Mouse (Mus musculus) cerebellum, postnatal 4 days (tissue): ENCODE results near the gene Tcaf3.

Source experiments
- DNase-seq, 2 experiments: peaks; one replicate each; pipeline ENCODE4 v3.0.0; 2022; ENCODE audit warnings: low spot score in 2 of 2, mixed read lengths in 1 of 2

The Tcaf3 gene

DNA sequence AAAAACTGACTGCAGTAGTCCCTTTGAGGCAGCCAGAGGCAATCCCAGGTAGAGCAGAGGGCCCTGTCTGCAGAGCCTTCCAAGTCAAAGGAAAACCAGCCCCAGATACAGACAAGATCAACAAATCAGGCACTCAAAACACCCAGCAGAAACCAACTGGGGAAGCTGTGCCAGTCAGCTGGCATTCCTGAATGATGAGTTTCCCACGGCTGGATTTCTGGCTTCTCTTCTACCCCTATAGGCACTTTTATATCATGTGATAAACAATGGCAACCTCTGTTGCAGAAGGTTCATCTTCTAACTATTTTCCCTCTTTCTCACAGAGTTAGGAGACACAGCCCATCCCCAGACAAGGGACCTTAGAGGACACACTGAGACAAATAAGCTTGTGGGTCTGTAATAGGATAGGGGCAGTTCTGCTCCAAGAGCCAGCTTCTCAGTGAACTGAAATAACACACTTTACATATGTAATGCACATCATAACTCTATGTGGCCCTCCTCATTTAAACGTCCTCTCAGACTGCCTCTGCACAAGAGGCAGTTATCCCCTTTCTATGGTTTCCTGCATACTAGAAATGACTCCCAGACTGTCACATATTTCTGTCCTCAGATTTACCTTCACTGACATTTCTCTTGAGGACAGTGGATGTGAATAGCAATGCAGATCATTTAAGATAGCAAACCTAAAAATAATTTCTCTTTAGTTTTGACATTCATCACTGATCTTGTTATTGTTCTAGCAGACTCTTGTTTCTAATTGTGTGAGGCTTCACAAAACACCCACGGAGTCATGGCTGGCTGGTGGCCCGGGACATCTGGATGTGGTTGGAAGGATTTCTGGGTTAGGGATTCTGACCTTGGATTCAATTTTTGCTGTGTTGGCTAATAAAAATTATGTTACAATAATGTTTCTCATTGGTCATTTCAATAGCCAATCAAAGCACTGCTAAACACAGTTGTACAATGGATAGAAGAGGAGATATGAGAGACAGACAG, 55.2 kb downstream of the Tcaf3 start:
- no peak for DNase-seq

DNA sequence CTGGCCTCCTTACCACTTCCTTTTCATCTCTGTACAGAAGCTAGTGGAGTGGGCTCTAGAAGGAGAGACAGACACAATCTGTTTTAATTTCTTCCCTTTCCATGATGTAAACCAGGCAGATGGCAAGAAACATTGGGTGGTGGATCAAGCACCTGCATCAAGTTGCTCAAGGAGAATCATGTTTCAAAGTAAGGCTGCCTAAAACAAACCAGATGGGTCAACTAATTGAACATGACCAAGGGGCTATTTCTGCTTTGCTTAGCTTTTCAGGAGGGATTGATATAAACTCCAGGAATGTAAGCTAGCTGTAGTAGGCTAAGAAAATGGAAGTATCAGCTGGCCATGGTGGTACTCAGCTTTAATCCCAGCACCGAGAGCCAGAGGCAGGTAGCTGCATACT, 56.8 kb downstream of the Tcaf3 start:
- no peak for DNase-seq

DNA sequence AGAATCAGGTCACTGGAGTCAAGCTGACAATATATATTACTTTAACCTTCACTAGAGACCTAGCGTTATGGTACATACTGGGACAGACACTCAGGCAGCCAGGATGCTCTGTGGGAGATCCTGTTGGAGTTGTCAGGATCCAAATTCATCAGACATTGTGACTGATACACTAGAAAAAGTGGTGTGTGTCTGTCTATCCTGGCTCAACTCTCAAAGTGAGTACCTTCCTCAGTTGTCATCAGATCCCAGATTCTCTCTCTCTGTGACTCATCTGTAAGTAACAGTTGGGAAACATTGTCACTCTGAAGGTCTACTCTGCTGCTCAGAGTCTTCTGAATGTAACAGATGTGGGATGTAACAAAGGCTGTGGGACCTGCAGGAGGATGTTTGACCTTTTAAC, 57.8 kb downstream of the Tcaf3 start:
- no peak for DNase-seq
